Comparison of ENCODE assay signal across 10 mouse cellular contexts in the genomic region with DNA sequence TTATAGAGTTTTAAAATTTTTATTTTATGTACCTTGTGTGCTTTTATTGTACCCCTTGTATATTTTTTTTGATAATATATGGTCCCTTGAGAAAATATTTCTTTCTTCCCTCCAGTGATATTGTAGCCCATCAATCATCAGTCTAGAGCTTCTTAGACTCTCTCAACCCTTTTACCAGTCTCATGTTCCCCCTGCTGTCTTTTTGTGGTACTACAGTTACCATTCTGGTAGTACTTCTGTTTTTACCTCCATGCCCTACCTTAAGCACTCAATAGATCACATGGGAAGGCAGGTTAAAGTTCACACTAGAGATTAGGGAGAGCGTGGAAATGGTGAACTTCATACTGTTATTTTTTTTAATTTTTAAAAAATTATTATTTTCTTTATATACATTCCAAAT. TPM values are rescaled to one million over a fixed set of nuclear protein-coding genes. Genes with fewer than 3 reads are reported as not detected.
DNase-seq lines count a peak whose midpoint lies in the region; ATAC-seq lines count a peak whose summit lies in the region.
"Had no signal": no experiment of that assay in that cellular context is flagged by ENCODE, and none has a peak within 500 bp of the region (broad histone marks: within the 10 kb centered on the region; RNA-seq: fewer than 3 reads in every experiment).

No protein-coding gene starts in this region.

- ATAC-seq in intestine, embryonic 14.5 days (replicated peaks; ENCODE audit: low FRiP score, low TSS enrichment, low read depth), result 0 out of 2 replicates have a peak, but pooled peaks have one; percentile 40
- peak; percentile 86 for ATAC-seq in midbrain, embryonic 16.5 days

- no peaks in the 10 kb centered on the region for H3K27me3 ChIP-seq in intestine, embryonic 14.5 days (replicated peaks; ENCODE audit: control insufficient read depth, insufficient read depth, low read length)
- H3K27me3 ChIP-seq in midbrain, embryonic 16.5 days (ENCODE audit: control insufficient read depth, insufficient read depth, low read depth, low read length), result no peaks in the 10 kb centered on the region
- H3K27me3 ChIP-seq: embryonic facial prominence, embryonic 12.5 days had no signal

- no peak overlapping the region for H3K27ac ChIP-seq in intestine, embryonic 14.5 days (ENCODE audit: low read depth)
- H3K27ac ChIP-seq in midbrain, embryonic 16.5 days (ENCODE audit: low read length), result no peak overlapping the region
- H3K27ac ChIP-seq: embryonic facial prominence, embryonic 12.5 days; macrophage had no signal

- WGBS in intestine, embryonic 14.5 days, result 21% methylated on average over 1 of the region's 1 CpGs
- WGBS in midbrain, embryonic 16.5 days, result 22% methylated on average over 1 of the region's 1 CpGs

- no peak overlapping the region for H3K9ac ChIP-seq in intestine, embryonic 14.5 days (ENCODE audit: low read length)
- no peak overlapping the region for H3K9ac ChIP-seq in midbrain, embryonic 16.5 days (ENCODE audit: low read depth, low read length)
- H3K9ac ChIP-seq: embryonic facial prominence, embryonic 12.5 days had no signal

- H3K4me1 ChIP-seq in intestine, embryonic 14.5 days (replicated peaks; ENCODE audit: control insufficient read depth, insufficient read depth, low read length), result no peaks in the 10 kb centered on the region
- H3K4me1 ChIP-seq in midbrain, embryonic 16.5 days (ENCODE audit: control insufficient read depth, insufficient read depth, low read length), result no peaks in the 10 kb centered on the region
- H3K4me1 ChIP-seq: embryonic facial prominence, embryonic 12.5 days had no signal

- no peaks in the 10 kb centered on the region for H3K9me3 ChIP-seq in intestine, embryonic 14.5 days (ENCODE audit: control insufficient read depth, low read length)
- no peaks in the 10 kb centered on the region for H3K9me3 ChIP-seq in midbrain, embryonic 16.5 days (replicated peaks; ENCODE audit: control insufficient read depth, low read length, poor library complexity, severe bottlenecking)
- H3K9me3 ChIP-seq: embryonic facial prominence, embryonic 12.5 days had no signal

- intact Hi-C loops in gastrocnemius, postnatal 36 days (cut with DNase I), result no loop called here

- H3K4me3 ChIP-seq in intestine, embryonic 14.5 days (ENCODE audit: low read depth, low read length), result no peak overlapping the region
- H3K4me3 ChIP-seq in midbrain, embryonic 16.5 days (ENCODE audit: low read depth, low read length), result no peak overlapping the region
- H3K4me3 ChIP-seq: embryonic facial prominence, embryonic 12.5 days had no signal

- H3K36me3 ChIP-seq in intestine, embryonic 14.5 days (ENCODE audit: control insufficient read depth, insufficient read depth, low read length), result no peaks in the 10 kb centered on the region
- no peaks in the 10 kb centered on the region for H3K36me3 ChIP-seq in midbrain, embryonic 16.5 days (ENCODE audit: control insufficient read depth, insufficient read depth, low read length)
- H3K36me3 ChIP-seq: embryonic facial prominence, embryonic 12.5 days had no signal

- DNase-seq in kidney, adult 9 months, result peak; percentile 47
- no peak for DNase-seq in kidney, adult 11 months
- peak; percentile 6 for DNase-seq in MEL-GATA-1-ER (ENCODE audit: extremely low read depth, low read depth)
- DNase-seq in embryo, embryonic 11.5 days (ENCODE audit: low read depth, low spot score), result peak; percentile 20
- no peak for DNase-seq in intestine, embryonic 14.5 days (ENCODE audit: low spot score)
- no peak for DNase-seq in urinary bladder, postnatal 4 days (ENCODE audit: low spot score in 2 of 2)
- DNase-seq in gastrocnemius, postnatal 36 days, result no peak

- no peak overlapping the region for H3K4me2 ChIP-seq in intestine, embryonic 14.5 days (ENCODE audit: low read length)
- no peak overlapping the region for H3K4me2 ChIP-seq in midbrain, embryonic 16.5 days (ENCODE audit: low read length)
- H3K4me2 ChIP-seq: embryonic facial prominence, embryonic 12.5 days had no signal

RNA-seq across cellular contexts. Expression of a gene that starts 2.3 kb away (rescaled TPM):
- not detected in 2 replicates for polyA plus RNA-seq in intestine, embryonic 14.5 days (2014; fragmentation: Nextera tagmentation; extraction: Ambion mirVana)
- polyA plus RNA-seq in midbrain, embryonic 16.5 days (2015; fragmentation: Nextera tagmentation; extraction: Ambion mirVana), result not detected in 2 replicates
- total RNA-seq in gastrocnemius, postnatal 36 days (2021), result not detected
- polyA plus RNA-seq: macrophage had no signal

RNA-seq across cellular contexts. Expression of a gene that starts 4.6 kb away (rescaled TPM):
- polyA plus RNA-seq in intestine, embryonic 14.5 days (2014; fragmentation: Nextera tagmentation; extraction: Ambion mirVana), result not detected in 2 replicates
- not detected in 2 replicates for polyA plus RNA-seq in midbrain, embryonic 16.5 days (2015; fragmentation: Nextera tagmentation; extraction: Ambion mirVana)
- not detected for total RNA-seq in gastrocnemius, postnatal 36 days (2021)
- polyA plus RNA-seq: embryonic facial prominence, embryonic 12.5 days; macrophage had no signal

RNA-seq across cellular contexts. Expression of a gene that starts 22.7 kb away (rescaled TPM):
- not detected in 2 replicates for polyA plus RNA-seq in intestine, embryonic 14.5 days (2014; fragmentation: Nextera tagmentation; extraction: Ambion mirVana)
- polyA plus RNA-seq in midbrain, embryonic 16.5 days (2015; fragmentation: Nextera tagmentation; extraction: Ambion mirVana), result not detected in 2 replicates
- total RNA-seq in gastrocnemius, postnatal 36 days (2021), result not detected
- polyA plus RNA-seq: embryonic facial prominence, embryonic 12.5 days; macrophage had no signal

RNA-seq across cellular contexts. Expression of a gene that starts 25.3 kb away (rescaled TPM):
- polyA plus RNA-seq in intestine, embryonic 14.5 days (2014; fragmentation: Nextera tagmentation; extraction: Ambion mirVana), result not detected in 2 replicates
- 0.20 TPM in 1 of 2 replicates, not detected in the other for polyA plus RNA-seq in midbrain, embryonic 16.5 days (2015; fragmentation: Nextera tagmentation; extraction: Ambion mirVana)
- not detected for total RNA-seq in gastrocnemius, postnatal 36 days (2021)
- polyA plus RNA-seq: embryonic facial prominence, embryonic 12.5 days; macrophage had no signal

RNA-seq across cellular contexts. Expression of a gene that starts 28.6 kb away (rescaled TPM):
- polyA plus RNA-seq in intestine, embryonic 14.5 days (2014; fragmentation: Nextera tagmentation; extraction: Ambion mirVana), result not detected in 2 replicates
- not detected in 2 replicates for polyA plus RNA-seq in midbrain, embryonic 16.5 days (2015; fragmentation: Nextera tagmentation; extraction: Ambion mirVana)
- not detected for total RNA-seq in gastrocnemius, postnatal 36 days (2021)
- polyA plus RNA-seq: embryonic facial prominence, embryonic 12.5 days; macrophage had no signal

Comparison
In these comparisons a context has a peak if more than half of its experiments do, and no peak if none do; other contexts are left out.
1. DNase-seq: peak in kidney, adult 9 months (single experiment), MEL-GATA-1-ER (single experiment) and embryo, embryonic 11.5 days (single experiment); none in kidney, adult 11 months (single experiment), intestine, embryonic 14.5 days (single experiment), urinary bladder, postnatal 4 days (0 of 2) and gastrocnemius, postnatal 36 days (0 of 2).